Mouse (Mus musculus) forebrain, embryonic 10.5 days (tissue): ENCODE measurements at regions not wholly inside any gene's neighbourhood (a gene's known extent, or its start where the extent isn't known, plus 50 kb on each side); places are given as distances from the start of the nearest gene placed in this dataset.

ENCODE experiments used
- DNase-seq: peaks from one replicate; pipeline ENCODE4 v3.0.0-alpha.2; 2017; ENCODE audit warnings: low spot score; ENCODE audit errors: extremely low spot score
- H3K27ac ChIP-seq: fragments of 300-500 bp; sonication (generic); 2 replicates; pipeline ENCODE4 v1.5.1; 2016; ENCODE audit warnings: mild to moderate bottlenecking
- H3K27me3 ChIP-seq: fragments of 300-500 bp; sonication (generic); 2 replicates; pipeline ENCODE4 v1.6.1; 2016; ENCODE audit warnings: mild to moderate bottlenecking; ENCODE audit not compliant: poor library complexity, severe bottlenecking
- H3K36me3 ChIP-seq: fragments of 300-500 bp; sonication (generic); replicated peaks from 2 replicates; pipeline ENCODE4 v1.6.1; 2016; ENCODE audit warnings: mild to moderate bottlenecking, moderate library complexity
- H3K4me1 ChIP-seq: fragments of 300-500 bp; sonication (generic); 2 replicates; pipeline ENCODE4 v1.6.1; 2016
- H3K4me3 ChIP-seq: fragments of 300-500 bp; sonication (generic); 2 replicates; pipeline ENCODE4 v1.5.1; 2016; ENCODE audit warnings: mild to moderate bottlenecking, moderate library complexity
- H3K9me3 ChIP-seq: fragments of 300-500 bp; sonication (generic); 2 replicates; pipeline ENCODE4 v1.6.1; 2016; ENCODE audit warnings: mild to moderate bottlenecking, moderate library complexity
- WGBS: fragments of 180-500 bp; shearing (Covaris S2); methylation state at CpG from one replicate; pipeline ENCODE4 v1.1.7; 2016; 5-methylcytosine and 5-hydroxymethylcytosine counted together

DNA sequence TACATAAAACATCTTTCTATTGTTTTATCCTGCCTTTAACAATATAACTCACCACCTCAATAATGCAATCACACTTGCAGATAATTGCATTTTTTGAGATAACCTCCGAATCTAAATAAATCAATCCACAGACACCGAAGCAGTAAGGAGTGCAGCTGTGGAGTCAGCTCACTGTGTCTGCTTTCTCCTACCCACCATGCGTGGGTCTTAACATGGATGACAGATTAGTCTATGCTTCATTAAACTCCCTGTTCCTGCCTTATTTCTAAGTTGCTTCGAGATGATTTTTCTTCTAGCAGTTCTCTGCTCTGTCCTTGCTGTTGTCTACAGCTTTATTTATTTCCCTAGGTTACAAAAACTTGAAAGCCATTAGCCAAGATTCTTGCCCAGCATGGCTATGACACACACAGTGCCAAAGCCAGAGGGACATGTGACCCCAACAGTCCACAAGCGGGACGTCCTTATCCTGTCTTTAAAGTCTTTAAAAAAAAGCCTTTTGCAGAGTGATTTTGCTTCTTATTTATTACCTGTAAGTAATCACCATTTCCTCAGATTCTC, 337.9 kb downstream of the Pax1 start:
- Histone ChIP-seq H3K9me3 (no peaks in the 10 kb centered on the region), H3K27ac (no peak overlapping the region), H3K4me1 (peaks cover 8% of the 10 kb centered on the region), H3K36me3 (no peaks in the 10 kb centered on the region), H3K27me3 (no peaks in the 10 kb centered on the region), H3K4me3 (no peak overlapping the region)
- 85% methylated on average over 6 of the region's 6 CpGs for WGBS
- no peak for DNase-seq

DNA sequence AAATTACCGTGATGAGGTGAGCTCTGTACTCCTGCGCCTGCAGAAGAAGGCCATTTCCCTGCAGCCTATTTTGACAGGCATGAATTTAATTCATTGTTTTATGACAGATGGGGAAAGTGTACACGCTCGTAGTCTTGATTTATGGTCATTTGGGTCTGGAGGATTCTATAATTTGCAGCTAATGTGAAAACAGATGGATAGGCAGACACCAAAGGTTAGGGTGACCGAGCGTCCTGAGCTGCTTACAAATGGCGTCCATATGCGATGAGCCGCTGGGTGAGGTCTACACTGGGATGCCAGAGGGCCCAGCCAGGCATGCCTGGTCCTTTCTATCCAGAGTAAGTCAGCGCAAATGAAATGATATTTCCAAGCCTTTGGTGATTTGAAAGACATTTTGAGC, 330.2 kb downstream of the Pax1 start:
- no peak for DNase-seq
- H3K4me3 ChIP-seq, result no peak overlapping the region
- 94% methylated on average over 10 of the region's 10 CpGs for WGBS

DNA sequence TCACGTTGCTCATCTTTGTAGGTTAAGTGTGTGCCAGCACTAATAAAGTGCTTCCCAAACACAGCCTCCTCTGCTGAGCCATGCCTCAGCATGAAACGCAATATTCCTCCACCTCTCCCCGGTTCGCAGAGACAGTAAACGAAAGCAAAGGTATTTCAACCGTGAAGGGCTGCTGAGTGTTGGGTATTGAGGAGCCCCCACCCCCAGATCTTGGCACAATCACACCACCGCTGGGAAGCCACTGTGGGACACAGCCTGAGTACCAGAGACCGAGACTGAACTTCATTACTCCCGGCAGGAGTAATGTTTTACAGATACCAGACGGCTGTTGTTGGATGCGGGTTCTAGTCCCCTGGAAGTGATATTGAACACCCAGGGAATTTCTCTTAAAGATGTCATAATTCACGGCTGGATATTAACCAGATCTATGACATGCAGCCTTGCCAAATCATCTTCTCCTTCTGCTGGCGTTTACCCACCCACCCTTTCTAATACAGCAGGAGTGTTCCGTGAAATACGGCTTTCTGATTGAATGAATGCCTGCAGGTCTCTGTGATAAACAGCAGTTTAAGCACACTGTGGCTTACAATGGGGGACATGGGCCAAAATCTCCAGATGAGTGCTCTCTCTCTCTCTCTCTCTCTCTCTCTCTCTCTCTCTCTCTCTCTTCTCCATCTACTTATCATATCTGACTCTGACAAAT, 328.9 kb downstream of the Pax1 start:
- no peaks in the 10 kb centered on the region for H3K4me1 ChIP-seq
- WGBS, result 82% methylated on average over 15 of the region's 15 CpGs
- H3K4me3 ChIP-seq, result no peak overlapping the region
- no peaks in the 10 kb centered on the region for H3K27me3 ChIP-seq
- no peaks in the 10 kb centered on the region for H3K9me3 ChIP-seq
- no peak for DNase-seq
- H3K27ac ChIP-seq, result no peak overlapping the region
- H3K36me3 ChIP-seq, result no peaks in the 10 kb centered on the region

More for the DNA sequence above, 330.2 kb downstream of the Pax1 start:
- Histone ChIP-seq H3K9me3 (no peaks in the 10 kb centered on the region), H3K4me1 (no peaks in the 10 kb centered on the region), H3K27me3 (no peaks in the 10 kb centered on the region), H3K36me3 (no peaks in the 10 kb centered on the region), H3K27ac (no peak overlapping the region)

DNA sequence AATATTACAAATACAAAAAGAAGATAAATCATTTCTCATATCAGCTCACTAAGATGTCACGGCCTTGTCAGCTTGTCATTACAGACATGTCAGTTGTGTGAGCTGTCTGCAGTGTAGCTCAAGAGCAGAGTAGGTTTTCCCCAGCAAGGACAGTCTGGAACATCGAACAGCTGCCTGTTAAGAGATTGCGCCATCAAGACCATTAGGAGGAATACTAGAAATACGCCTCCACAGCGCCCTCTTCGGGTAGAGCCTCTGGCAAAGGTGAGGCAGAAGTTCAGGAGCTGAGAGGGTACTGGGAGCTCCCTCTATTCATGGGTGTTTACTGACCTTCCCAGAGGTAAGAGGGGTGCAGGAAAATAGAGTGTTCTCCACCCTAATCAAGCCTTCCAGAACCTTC, 327.0 kb downstream of the Pax1 start:
- DNase-seq, result peak; percentile 44
- Histone ChIP-seq H3K9me3 (no peaks in the 10 kb centered on the region), H3K27me3 (no peaks in the 10 kb centered on the region), H3K36me3 (no peaks in the 10 kb centered on the region), H3K4me1 (no peaks in the 10 kb centered on the region), H3K27ac (no peak overlapping the region), H3K4me3 (no peak overlapping the region)
- WGBS, result 19% methylated on average over 6 of the region's 6 CpGs

DNA sequence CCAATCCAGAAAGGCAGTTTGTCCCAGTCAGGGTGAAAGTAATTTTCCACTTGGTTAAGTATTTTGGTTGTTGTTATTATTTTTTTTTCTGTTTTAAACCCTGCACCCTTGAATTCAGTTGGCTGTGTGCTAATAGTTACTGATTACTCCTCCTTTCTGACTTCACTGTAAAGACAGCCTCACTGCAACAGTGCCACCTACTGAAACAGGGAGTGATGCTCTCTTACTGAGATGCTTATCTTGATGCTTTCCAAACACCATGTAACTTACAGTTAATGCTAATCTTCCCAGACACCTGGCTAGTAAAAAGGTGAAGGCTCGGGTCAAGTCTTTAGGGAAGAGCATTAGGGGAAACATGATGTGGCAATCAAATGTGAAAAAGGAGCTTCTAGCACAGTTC, 294.9 kb downstream of the Pax1 start:
- no peaks in the 10 kb centered on the region for H3K36me3 ChIP-seq
- no peaks in the 10 kb centered on the region for H3K9me3 ChIP-seq
- no peak for DNase-seq
- no peak overlapping the region for H3K4me3 ChIP-seq
- H3K27me3 ChIP-seq, result no peaks in the 10 kb centered on the region
- H3K27ac ChIP-seq, result no peak overlapping the region
- 45% methylated on average over 1 of the region's 1 CpGs for WGBS
- no peaks in the 10 kb centered on the region for H3K4me1 ChIP-seq

DNA sequence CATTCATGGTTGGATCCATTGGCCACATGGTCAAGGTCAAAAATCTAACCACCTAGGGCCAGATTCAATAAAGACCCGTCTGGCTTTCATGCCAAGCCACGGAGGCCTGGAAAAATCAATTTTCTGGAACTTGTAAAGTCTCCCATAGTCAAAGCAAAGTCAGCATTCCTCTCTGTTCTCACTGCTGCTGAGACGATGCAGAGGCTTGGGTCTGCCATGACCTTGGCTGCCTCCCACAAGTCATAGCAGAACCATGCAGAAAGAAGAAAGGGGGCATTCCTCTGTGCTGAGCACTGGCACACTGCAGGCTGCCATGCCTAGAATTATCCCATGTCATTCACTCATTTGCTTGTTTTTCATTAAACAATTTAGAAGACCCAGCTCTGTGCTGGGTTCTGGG, 288.5 kb downstream of the Pax1 start:
- no peak for DNase-seq
- Histone ChIP-seq H3K9me3 (no peaks in the 10 kb centered on the region), H3K36me3 (no peaks in the 10 kb centered on the region), H3K27ac (no peak overlapping the region), H3K4me1 (no peaks in the 10 kb centered on the region), H3K4me3 (no peak overlapping the region), H3K27me3 (no peaks in the 10 kb centered on the region)
- 67% methylated on average over 3 of the region's 3 CpGs for WGBS

DNA sequence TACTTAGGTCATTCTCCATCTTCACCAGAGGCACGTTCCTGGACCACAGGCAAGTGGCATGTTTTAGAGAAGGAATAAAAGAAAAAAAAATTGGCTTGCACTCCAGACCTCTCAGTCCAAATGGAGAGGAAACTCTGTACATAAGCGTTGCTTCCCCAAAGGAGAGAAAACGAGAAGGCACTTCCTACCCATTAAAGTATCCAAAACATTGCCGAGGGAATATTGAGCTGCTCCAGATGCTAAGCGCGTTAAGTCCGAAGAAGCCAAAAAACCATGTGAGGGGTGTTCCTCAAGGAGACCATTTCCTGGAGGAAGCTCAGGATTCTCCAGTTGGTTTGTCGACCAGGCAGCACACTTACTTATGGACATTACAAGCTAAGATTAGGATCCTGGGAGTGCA, 286.2 kb downstream of the Pax1 start:
- no peak for DNase-seq
- Histone ChIP-seq H3K9me3 (no peaks in the 10 kb centered on the region), H3K4me3 (no peak overlapping the region), H3K36me3 (no peaks in the 10 kb centered on the region), H3K27ac (no peak overlapping the region), H3K4me1 (no peaks in the 10 kb centered on the region), H3K27me3 (no peaks in the 10 kb centered on the region)
- 90% methylated on average over 8 of the region's 8 CpGs for WGBS

DNA sequence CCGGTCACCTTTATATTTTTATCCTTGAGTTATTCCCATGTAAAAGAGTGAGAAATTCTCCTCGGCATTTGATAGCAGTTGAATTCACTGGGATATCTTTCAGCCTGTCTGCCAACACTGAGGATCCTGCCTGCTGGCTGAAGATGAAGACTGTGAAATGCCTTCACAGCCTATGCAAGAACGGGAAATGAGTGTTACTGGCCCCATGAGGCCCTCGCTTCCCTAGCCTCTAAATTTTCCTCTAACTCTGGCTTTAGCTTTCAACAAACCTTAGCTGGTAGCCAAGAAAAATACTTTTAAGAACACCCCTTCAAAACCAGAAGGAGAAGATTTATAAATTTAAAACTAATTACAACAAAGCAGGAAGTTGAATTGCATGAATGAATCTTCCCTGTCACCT, 285.8 kb downstream of the Pax1 start:
- H3K27me3 ChIP-seq, result no peaks in the 10 kb centered on the region
- H3K4me3 ChIP-seq, result no peak overlapping the region
- no peaks in the 10 kb centered on the region for H3K9me3 ChIP-seq
- 90% methylated on average over 4 of the region's 4 CpGs for WGBS
- no peak overlapping the region for H3K27ac ChIP-seq
- H3K36me3 ChIP-seq, result no peaks in the 10 kb centered on the region
- DNase-seq, result no peak
- H3K4me1 ChIP-seq, result no peaks in the 10 kb centered on the region

DNA sequence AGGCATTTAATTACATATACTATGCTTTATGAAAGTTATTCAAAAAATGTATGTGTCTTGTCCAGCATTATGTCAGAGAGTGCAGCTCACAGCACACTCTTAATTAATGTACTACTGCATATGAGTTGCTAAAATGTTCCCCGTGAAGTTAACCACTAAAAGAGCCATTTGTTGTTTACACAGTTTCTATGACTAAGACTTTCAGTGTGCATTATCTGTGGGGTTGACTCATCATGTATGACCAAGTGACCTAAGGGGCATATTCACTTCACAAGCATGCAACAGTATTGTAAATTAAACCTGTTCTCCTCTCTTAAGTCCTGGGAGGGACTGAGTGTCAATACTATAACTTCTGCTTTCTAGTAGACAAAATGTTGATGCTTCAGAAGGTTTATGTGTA, 276.2 kb downstream of the Pax1 start:
- Histone ChIP-seq H3K36me3 (no peaks in the 10 kb centered on the region), H3K4me3 (no peak overlapping the region), H3K4me1 (peaks cover 5% of the 10 kb centered on the region), H3K9me3 (no peaks in the 10 kb centered on the region), H3K27ac (no peak overlapping the region), H3K27me3 (no peaks in the 10 kb centered on the region)
- DNase-seq, result no peak
- WGBS, result 88% methylated on average over 1 of the region's 1 CpGs

DNA sequence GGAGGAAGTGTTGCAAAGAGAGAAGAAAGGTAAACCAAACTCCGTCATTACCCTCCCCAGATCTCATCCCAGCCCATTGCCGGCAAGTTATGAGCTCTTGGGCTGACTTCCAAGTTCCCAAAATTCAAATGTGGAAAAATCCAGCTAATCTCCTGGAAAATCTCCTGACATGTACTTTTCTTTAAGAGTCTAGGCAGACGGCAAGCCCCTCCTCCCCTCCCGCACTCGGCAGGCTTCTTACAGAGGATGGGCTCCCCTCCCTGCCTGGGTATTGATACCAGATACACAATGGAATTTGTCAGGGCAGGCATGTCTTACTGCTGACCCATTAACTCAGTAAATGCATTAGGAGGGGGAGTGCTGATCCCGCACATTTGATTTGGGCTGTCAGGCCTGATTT, 271.0 kb downstream of the Pax1 start:
- no peak overlapping the region for H3K4me3 ChIP-seq
- H3K4me1 ChIP-seq, result peaks cover 11% of the 10 kb centered on the region
- no peak for DNase-seq
- no peaks in the 10 kb centered on the region for H3K27me3 ChIP-seq
- no peak overlapping the region for H3K27ac ChIP-seq
- H3K36me3 ChIP-seq, result no peaks in the 10 kb centered on the region
- WGBS, result 48% methylated on average over 6 of the region's 6 CpGs
- no peaks in the 10 kb centered on the region for H3K9me3 ChIP-seq

DNA sequence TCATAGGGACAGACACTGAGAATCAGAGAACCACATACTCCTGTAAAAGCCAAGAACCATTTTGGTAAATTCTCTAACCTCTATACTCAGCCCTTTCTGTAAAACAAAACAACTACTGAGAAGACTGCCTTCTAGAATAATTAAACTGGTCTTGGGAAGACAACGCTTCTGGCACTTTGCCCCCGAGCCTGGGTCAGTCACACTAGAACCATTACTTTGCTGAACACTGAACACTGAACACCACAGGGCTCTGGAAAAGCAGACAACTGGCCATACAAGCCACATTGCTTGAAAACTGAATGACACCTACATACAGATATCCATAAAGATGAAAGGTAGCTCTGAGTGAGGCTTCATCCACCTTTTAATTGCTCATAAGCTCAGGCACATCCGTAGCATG, 268.0 kb downstream of the Pax1 start:
- no peak for DNase-seq
- Histone ChIP-seq H3K36me3 (no peaks in the 10 kb centered on the region), H3K4me1 (peaks cover 11% of the 10 kb centered on the region), H3K27ac (no peak overlapping the region), H3K9me3 (no peaks in the 10 kb centered on the region), H3K27me3 (no peaks in the 10 kb centered on the region), H3K4me3 (no peak overlapping the region)
- 88% methylated on average over 3 of the region's 3 CpGs for WGBS

DNA sequence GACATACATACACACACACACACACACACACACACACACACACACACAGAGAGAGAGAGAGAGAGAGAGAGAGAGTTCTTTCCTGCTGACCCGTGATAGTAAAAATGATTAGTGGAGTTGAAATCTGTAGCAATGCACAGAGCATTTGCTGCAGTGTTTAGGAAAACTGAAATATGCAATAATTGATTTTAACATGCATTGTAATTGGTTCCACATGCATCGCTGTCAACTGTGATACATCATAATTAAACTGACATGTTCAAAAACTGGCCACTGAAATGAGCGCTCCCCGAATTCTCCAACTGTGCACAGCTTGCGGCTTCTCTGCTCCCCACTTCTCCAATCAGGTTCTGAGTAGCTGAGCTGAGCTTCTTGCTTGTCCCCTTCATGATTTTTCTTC, 265.4 kb downstream of the Pax1 start:
- 92% methylated on average over 5 of the region's 5 CpGs for WGBS
- H3K9me3 ChIP-seq, result no peaks in the 10 kb centered on the region
- H3K27ac ChIP-seq, result no peak overlapping the region
- no peaks in the 10 kb centered on the region for H3K27me3 ChIP-seq
- no peak overlapping the region for H3K4me3 ChIP-seq
- H3K4me1 ChIP-seq, result no peaks in the 10 kb centered on the region
- no peak for DNase-seq
- H3K36me3 ChIP-seq, result no peaks in the 10 kb centered on the region

DNA sequence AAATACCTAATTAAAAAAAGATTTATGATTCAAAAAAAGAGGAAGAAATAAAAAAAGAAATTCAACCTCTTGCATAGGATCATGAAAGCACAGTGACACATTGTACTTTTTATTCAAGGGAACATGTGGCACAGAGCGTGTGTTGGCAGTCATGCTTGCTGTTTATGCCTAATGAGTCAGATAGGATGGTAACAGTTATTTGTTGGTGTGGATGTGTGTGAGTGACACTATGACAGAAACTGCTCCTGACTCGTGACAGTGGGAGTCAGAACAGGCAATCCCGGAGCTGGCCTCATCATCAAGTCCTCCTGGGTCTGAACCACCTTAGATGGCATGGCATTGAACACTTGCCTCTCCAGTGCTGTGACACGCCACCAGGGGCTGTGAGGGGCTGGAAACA, 261.4 kb downstream of the Pax1 start:
- no peak overlapping the region for H3K27ac ChIP-seq
- no peaks in the 10 kb centered on the region for H3K9me3 ChIP-seq
- WGBS, result 84% methylated on average over 4 of the region's 4 CpGs
- H3K36me3 ChIP-seq, result no peaks in the 10 kb centered on the region
- no peak overlapping the region for H3K4me3 ChIP-seq
- no peak for DNase-seq
- peaks cover 6% of the 10 kb centered on the region; the same call in 1 of the 2 replicates for H3K4me1 ChIP-seq
- no peaks in the 10 kb centered on the region for H3K27me3 ChIP-seq

DNA sequence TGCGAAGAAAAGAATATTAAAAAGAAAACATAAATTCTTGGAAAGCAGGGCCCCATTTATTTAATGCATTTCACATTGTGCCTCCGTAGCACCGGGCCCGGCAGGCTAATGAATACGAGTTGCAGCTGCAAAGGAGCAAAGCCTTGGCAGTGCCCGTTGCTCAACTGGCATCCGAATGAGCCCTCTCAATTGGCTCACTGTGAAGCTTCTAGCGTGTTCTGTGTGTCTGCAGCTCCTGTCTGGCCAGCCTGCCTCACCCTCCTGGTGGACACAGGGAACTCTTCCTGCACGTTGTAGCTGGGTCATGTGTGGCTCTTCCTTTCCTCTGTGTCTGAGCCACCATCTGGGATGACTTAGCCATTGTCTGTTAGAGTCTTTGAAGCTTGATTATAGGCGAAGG, 256.1 kb downstream of the Pax1 start:
- no peak overlapping the region for H3K4me3 ChIP-seq
- peaks cover 13% of the 10 kb centered on the region for H3K4me1 ChIP-seq
- no peaks in the 10 kb centered on the region for H3K27me3 ChIP-seq
- H3K9me3 ChIP-seq, result no peaks in the 10 kb centered on the region
- DNase-seq, result no peak
- H3K27ac ChIP-seq, result no peak overlapping the region
- WGBS, result 69% methylated on average over 10 of the region's 10 CpGs
- no peaks in the 10 kb centered on the region for H3K36me3 ChIP-seq
